Mouse (Mus musculus) naive thymus-derived CD4-positive, alpha-beta T cell, adult 2 months (primary cell): ENCODE data around the gene Syt3.

Source experiments
- DNase-seq: peaks from one replicate; pipeline ENCODE4 v3.0.0-alpha.2; 2011; ENCODE audit warnings: low read depth

The Syt3 gene

DNA sequence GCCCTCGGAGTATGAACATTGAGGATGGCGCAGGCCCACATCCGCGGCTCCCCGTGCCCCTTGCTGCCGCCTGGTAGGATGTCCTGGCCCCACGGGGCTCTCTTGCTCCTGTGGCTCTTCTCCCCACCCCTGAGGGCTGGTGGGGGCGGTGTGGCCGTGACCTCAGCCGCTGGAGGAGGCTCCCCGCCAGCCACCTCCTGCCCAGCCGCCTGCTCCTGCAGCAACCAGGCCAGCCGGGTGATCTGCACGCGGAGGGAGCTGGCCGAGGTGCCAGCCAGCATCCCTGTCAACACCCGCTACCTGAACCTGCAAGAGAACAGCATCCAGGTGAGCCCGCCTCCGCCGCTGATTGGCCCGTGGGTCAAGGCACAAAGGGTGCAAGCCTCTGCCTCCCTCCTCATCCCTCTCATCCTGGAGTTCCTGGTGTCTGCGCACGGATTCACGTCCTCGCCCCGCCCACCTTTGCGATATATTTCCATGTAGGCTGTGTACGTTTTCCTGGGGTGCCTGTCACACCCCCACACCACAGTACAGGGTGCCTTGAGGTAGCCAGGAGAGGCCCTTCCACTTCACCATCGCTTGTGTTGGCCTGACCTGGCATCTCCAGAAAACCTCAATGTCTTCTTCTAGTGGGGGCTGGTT lies 61.1 kb downstream of the Syt3 start:
- DNase-seq: no peak

DNA sequence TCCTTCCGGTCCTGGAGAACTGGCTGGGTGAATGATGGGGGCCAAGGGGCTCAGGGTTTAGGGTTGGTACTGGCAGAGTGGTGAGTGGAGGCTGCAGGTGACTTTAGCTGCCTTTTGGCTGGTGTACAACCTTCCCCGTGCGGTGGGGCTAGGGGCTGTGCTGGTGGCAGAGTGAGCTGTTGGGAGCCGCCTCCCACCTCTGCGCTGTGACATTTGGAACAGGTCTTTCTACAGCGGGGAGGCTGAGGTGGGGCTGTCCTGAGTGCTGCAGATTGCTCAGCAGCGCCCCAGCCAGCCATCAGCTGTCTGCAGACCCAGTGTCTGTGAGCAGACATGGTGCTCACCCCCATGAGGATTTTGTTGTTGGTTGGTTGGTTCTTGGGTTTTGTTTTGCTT lies 61.6 kb downstream of the Syt3 start:
- DNase-seq: no peak

DNA sequence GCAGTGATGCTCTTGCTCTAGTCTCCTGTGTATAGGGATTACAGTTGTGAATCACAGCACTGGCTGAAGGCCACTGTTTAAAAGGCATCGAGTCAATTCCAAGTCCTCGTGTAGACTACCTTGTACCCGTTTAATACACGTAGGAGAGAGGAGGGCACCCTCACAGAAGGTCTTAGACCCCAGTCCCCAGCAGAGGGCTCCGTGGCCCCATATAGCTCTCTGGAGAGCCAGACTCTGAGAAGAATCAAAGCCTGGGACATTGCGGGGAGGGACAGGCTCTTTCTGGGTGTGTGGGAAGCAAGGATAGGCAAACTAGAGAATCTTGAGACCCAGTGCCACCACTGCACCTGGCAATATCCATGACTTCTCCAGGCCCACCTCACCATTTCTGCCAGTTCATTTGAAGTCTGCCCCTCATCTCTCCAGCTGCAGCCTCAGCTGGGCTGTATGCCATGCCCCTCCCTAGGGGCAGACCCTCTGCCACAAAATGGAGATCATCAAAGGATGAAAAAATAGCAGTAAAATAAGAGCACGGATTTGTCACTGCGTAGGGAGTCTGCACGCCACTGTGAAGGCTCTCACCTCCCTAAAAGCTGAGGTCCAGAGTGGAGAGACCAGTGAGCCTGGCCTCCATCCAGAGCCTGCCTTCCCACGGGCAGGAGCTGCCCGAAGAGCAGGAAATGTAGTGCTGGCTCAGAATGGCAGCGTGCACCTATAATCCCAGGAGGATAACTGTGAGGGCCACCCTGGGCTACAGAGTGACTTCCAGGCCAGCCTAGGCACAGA lies 62.4 kb downstream of the Syt3 start:
- DNase-seq: no peak
